Mouse (Mus musculus) retina, adult 2 months (tissue): ENCODE measurements around the gene Nanog.
"Not testable (repeated sequence)": the region's sequence is repeated elsewhere in the genome, so short reads cannot be mapped to it uniquely, and the experiment has no call there.

Source experiments
- DNase-seq: peaks from one replicate; pipeline ENCODE4 v3.0.0-alpha.2; 2012; ENCODE audit warnings: low read depth, low spot score

Nanog gene

DNA sequence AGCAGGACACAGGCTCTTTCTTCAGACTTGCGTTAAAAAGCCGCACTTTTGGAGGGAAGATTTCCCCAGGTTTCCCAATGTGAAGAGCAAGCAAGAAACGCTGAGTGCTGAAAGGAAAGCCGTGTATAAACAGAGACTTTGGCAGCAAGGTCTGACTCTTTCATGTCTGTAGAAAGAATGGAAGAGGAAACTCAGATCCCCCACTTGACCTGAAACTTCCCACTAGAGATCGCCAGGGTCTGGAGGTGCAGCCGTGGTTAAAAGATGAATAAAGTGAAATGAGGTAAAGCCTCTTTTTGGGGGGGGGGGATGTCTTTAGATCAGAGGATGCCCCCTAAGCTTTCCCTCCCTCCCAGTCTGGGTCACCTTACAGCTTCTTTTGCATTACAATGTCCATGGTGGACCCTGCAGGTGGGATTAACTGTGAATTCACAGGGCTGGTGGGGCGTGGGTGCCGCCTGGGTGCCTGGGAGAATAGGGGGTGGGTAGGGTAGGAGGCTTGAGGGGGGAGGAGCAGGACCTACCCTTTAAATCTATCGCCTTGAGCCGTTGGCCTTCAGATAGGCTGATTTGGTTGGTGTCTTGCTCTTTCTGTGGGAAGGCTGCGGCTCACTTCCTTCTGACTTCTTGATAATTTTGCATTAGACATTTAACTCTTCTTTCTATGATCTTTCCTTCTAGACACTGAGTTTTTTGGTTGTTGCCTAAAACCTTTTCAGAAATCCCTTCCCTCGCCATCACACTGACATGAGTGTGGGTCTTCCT, at the start of gene Nanog:
Nanog (plus strand) TSS at position 454 of the 765 bp plus-strand sequence.
- no peak for DNase-seq

DNA sequence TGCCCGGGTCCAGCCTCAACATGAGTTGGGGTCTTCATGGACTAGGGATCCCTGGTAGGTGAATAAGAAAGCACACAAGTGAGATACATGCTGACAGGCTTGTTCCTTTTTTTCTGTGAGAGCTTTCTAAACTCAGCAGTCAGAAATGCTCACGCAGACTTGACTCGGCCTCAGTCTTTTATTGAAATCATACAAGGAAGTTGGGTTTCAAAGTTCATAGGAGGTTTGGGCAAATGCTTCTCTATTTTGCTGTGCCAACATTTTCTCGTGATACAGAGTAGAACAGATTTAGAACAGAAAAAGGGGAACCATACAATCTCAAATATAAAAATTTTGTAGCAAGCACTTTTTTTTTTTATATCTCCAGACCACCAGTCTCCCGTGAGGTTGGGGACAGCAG, 49.7 kb upstream of the Nanog start:
- DNase-seq, result no peak

DNA sequence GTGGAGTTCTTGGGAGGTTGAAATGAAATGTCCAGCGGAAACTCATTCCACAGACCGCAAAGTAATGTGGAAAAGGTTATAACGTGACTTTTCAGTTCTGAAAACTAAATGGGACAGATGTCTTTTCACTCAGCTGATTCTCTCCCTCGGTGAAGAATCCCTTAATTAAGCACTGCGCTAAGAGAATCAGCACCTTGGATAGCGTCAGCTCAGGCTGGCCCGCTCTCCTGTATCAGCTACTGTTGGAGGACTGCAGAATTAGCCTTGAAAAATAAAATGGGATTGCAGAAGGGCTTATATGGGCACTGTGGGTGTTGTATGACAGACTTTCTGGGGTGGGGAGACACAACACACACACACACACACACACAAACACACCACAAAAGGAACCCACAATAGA, 47.7 kb upstream of the Nanog start:
- no peak for DNase-seq

GRCm38 (mm10) chr6:122660601-122661379, 46.5 kb upstream of the Nanog start:
- DNase-seq, result peak; percentile 39

DNA sequence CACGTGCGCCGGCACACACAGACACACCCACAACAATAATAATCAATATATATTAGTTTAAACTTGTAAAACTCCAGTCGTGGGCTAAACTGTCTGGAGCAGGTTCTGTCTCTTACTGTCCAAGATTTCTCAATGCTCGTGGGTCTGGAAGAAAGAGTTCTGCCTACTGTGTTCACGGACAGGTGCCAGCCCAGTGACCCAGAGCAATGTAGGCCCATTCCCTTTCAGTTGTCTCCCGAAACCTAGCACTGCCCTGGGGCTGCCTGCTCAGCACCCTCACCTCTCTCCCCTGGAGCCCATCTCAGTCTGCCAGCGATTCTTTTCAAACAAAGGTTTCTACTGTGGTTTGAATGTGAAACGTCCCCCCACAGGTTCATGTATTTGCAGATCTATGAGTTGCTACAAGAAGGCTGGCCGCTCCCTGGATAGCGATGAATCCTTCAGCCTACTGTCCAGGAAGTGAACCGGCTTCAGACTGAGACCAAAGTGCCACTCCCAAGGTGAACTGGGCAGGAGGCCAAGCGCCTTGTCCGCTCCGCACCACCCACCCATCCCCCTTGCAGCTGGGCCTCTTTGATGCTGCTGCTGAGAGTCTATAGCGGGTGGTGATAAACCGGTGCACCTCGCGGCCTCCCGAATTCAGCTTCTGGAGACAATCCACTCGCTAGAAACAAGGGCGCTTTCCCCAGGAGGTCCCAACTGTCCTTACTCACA, 44.6 kb upstream of the Nanog start:
- DNase-seq, result no peak

GRCm38 (mm10) chr6:122663596-122664206, 43.6 kb upstream of the Nanog start:
- DNase-seq, result no peak

DNA sequence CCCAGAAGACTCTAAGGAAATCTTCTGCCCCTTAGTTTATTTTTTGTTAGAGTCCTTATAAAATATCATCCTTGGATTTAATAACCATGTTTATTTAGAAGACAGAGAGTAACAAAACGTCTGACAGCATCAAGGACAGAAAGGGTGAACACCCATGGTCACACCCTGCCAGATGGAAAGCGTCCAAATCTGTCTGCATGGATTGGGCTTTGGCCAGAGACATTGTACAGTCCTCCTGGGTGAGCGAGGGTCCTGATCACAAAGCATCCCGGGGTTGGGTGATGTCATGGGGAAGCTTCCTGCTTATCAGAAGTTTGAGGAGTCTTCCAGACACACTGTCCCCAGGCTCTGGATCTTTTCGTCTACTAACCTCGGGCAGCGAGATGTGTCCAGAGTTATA, 41.4 kb upstream of the Nanog start:
- no peak for DNase-seq

DNA sequence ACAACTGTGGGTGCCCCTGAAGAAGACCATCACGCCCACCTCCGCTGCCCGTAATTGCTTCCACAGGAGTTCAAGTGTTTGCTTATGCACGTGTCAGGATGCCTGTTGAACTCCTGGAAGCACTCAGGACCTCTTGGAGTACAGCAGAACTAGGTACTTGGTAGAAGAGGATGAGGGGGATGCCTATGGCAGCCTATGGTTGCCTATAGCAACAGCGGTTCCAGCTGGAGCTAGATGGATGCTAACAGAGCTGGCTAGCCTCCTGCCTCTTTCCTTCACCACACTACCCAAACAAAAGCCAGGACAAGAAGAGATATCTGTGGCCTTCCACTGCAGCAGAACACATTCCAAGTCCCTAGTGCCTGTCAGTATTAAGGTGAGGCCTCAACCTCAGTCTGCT, 39.6 kb upstream of the Nanog start:
- DNase-seq, result no peak

DNA sequence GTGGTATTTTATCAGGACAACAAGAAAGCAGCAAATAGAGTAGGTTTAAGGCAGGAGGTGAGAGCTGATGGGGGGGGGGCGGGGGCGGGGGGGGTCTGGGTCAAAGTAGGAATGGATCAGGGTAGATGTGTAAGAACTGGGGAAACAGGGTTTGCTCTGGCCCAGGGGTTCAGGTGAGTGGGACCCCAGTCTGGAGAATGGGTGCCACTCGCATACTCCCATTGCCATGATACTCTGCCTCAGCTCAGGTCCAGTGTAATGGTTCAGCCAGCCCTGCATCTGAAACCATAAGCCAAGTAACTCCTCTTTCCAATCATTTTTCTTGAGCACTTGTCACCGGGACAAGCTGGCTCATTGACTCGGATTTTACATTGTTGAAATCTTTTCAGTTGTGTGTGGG, 38.5 kb upstream of the Nanog start:
- no peak for DNase-seq

DNA sequence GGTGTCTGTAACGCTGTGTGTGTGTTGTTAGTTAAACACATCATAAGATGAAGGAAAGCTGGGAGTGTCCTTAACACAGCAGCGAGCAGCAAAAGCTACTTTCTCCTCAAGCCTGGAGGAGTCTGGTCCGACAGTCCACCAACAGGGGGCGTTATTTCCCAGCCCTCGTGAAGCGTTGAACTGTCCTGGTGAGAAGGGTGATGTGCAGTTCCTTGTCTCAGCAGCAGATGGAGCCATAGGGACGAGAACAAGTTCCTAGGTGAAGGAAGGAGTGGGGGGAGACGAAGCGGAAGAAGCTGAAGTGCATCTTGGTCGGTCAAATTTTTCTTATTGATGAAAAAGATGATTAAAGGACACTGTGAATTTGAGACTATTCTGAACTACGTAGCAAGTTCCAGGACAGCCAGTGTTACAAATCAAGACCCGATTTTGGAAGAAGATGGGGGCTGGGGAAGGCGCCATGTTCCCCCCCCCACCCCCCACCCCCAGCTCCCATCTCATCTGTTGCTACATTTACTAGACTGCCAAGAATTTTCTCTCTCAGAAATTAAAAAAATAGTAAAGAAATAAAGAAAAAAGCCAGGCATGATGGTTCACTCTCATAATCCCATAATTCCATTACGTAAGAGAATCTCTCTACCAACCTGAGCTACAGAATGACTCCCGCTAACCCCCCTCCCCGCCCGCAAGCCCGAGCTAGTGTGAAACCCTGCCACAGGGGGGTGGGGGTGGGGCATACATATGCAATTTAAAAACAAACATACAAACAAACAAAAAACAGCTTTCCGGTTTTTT, 37.7 kb upstream of the Nanog start:
- peak; percentile 69 for DNase-seq

GRCm38 (mm10) chr6:122670201-122670551, 37.1 kb upstream of the Nanog start:
- no peak for DNase-seq

- DNase-seq, result no peak
Measured at GRCm38 (mm10) chr6:122670841-122671240, 36.4 kb upstream of the Nanog start.

GRCm38 (mm10) chr6:122672746-122673145, 34.5 kb upstream of the Nanog start:
- no peak for DNase-seq

- DNase-seq, result no peak
Measured at GRCm38 (mm10) chr6:122682646-122683045, 24.6 kb upstream of the Nanog start.

DNA sequence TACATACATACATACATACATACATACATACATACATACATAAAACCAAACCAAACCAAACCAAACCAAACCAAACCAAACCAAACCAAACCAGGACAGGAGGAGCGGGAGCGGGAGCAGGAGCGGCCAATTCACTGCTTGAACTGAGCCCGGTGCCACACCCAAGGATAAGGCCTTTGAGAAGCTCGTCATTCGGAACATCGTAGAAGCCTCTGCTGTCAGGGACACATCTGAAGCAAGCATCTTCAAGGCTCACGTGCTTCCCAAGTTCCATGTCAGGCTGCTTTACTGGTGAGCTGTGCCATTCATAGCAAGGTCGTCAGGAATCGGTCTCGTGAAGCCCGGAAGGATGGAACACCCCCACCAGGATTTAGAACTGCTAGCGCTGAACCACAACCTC, 20.6 kb upstream of the Nanog start:
- DNase-seq, result no peak

DNA sequence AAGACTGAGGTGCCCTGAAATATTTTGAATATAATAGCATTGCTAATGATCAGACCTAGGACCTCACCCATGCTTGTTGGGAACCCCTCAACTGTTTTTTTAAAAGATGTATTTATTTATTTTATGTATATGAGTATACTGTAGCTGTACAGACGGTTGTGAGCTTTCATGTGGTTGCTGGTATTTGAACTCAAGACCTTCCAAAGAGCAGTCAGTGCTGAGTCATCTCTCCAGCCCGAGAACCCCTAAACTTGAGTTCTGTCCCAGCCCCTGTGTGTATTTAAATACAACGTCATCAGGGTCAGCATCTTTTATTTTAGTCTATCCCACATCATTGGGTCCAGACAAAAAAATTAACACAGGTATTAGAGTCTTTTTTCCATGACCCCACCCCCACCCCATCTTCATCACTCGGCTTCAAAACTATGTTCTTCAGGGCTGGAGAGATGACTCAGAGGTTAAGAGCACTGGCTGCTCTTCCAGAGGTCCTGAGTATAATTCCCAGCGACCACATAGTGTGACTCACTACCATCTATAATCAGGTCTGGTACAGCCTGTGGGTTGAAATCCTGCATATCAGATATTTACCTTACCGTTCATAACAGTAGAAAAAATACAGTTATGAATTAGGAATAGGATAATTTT, 17.8 kb upstream of the Nanog start:
- no peak for DNase-seq

DNA sequence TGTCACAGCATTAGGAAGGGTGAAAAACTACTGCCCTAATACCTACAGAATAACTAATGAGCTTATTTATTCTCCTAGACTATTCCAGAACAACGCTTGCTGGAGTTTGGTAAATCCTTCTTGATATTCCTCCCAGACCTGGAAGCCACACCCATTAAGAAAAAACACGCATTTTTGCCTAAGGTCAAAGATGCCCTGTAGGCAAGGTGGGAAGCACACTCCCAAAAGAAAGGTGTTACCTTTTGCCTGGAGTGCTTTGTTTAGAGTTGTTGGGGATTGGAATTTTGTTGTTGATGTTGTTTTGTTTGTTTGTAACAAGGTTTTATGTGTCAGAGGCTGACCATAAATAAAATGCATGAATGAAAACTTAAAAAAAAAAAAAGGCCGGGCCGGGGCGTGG, 17.2 kb upstream of the Nanog start:
- DNase-seq, result no peak

DNA sequence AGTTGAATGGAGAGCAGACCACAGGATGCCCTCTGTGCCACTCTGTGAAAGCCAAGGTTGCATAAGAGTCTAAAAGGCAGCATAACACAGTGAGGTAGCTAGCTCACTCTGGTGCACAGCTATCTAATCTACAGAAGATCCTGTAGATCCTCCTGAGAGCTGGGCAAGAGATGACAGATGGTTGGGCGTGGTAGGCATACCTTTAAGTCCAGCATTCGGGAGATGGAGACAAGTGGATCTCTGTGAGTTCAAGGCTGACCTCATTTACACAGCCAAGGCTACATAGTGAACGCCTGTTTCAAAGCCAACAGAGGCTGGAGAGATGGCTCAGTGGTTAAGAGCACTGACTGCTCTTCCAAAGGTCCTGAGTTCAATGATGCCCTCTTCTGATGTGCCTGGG, 11.9 kb upstream of the Nanog start:
- no peak for DNase-seq

GRCm38 (mm10) chr6:122699628-122700027, 7.7 kb upstream of the Nanog start:
- not testable (repeated sequence) for DNase-seq

DNA sequence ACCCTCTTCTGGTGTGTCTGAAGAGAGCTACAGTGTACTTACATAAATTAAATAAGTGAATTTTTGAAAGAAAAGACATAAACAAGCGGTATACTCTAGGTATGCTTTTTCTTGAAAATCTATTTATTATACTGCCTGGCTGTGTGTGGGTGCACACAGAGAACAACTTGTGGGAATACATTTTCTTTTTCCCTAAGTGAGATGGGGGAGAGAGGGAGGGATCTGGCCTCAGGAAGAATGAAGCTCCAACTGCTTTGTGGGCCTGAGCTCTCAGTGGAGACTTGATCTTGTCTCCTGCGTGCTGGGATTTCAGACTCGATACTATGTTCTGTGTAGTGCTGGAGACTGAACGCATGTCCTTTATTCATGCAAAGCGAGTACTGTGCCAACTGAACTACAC, 5.5 kb upstream of the Nanog start:
- no peak for DNase-seq
